Mouse (Mus musculus): ENCODE measurements around the gene Emp3.

DNA sequence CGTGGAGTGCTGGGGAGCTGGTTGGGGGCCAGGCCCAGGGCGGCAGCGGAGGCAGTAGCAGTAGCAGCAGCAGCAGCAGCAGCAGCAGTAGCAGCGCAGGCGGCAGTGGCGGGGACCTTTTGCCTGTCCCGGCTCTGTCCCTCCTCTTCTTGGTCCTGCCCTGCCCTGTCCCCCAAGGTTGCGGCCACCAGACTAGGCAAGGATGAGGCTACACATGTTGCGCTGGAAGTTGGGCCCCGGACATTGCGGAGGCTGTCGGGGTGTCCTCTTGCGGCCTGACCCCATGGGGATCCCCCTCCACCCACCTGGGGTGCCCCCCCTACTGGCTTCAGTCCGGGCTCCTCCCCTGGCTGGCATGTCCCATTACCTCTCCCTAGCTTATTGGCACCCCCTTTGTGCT is 51.4 kb downstream of the Emp3 start:
- TF ChIP-seq TAL1 (conservative IDR thresholded peaks at IDR 0.05; ENCODE audit: low read depth, low read length) (no peak), CTCF (IDR thresholded peaks at IDR 0.05; ENCODE audit: low read depth, low read length) (no peak), GATA1 (IDR thresholded peaks at IDR 0.05; ENCODE audit: borderline replicate concordance, low read length) (no peak), POLR2AphosphoS5 (IDR thresholded peaks at IDR 0.05; ENCODE audit: insufficient replicate concordance, low read depth, low read length) (no peak)
